Mouse (Mus musculus): Measurements from ENCODE around the gene Zdhhc3.

The Zdhhc3 gene

GRCm38 (mm10) chr9:123113931-123114330 is 926 bp upstream of the Zdhhc3 start:
- no peak for DNase-seq

GRCm38 (mm10) chr9:123111751-123112221 is 1.2 kb downstream of the Zdhhc3 start:
- DNase-seq: no peak

GRCm38 (mm10) chr9:123109188-123109587 is 3.8 kb downstream of the Zdhhc3 start:
- no peak for DNase-seq

- no peak for DNase-seq
Measured at GRCm38 (mm10) chr9:123107186-123107585, 5.8 kb downstream of the Zdhhc3 start.

- DNase-seq: no peak
Measured at GRCm38 (mm10) chr9:123104362-123104761, 8.6 kb downstream of the Zdhhc3 start.

GRCm38 (mm10) chr9:123103425-123103824 is 9.6 kb downstream of the Zdhhc3 start:
- DNase-seq: no peak

GRCm38 (mm10) chr9:123099631-123100455 is 13.2 kb downstream of the Zdhhc3 start:
- no peak for DNase-seq

GRCm38 (mm10) chr9:123090844-123091243 is 22.2 kb downstream of the Zdhhc3 start:
- DNase-seq: no peak

GRCm38 (mm10) chr9:123087558-123087957 is 25.4 kb downstream of the Zdhhc3 start:
- no peak for DNase-seq

GRCm38 (mm10) chr9:123085373-123085772 is 27.6 kb downstream of the Zdhhc3 start:
- DNase-seq: no peak

GRCm38 (mm10) chr9:123080796-123081195 is 32.2 kb downstream of the Zdhhc3 start:
- DNase-seq: no peak

- DNase-seq: peak; percentile 33
Measured at GRCm38 (mm10) chr9:123080355-123080754, 32.6 kb downstream of the Zdhhc3 start.

- DNase-seq: no peak
Measured at GRCm38 (mm10) chr9:123079149-123079548, 33.9 kb downstream of the Zdhhc3 start.

- no peak for DNase-seq
Measured at GRCm38 (mm10) chr9:123060172-123060571, 52.8 kb downstream of the Zdhhc3 start.

GRCm38 (mm10) chr9:123058724-123059292 is 54.2 kb downstream of the Zdhhc3 start:
- no peak for DNase-seq

- DNase-seq: no peak
Measured at GRCm38 (mm10) chr9:123047665-123048064, 65.3 kb downstream of the Zdhhc3 start.

- DNase-seq: no peak
Measured at GRCm38 (mm10) chr9:123034426-123034825, 78.6 kb downstream of the Zdhhc3 start, which contains the start of gene Tgm4. Gene Tgm4 (plus strand): TSS chr9:123034726.

- DNase-seq: no peak
Measured at GRCm38 (mm10) chr9:123031496-123032246, 81.3 kb downstream of the Zdhhc3 start.

- DNase-seq: no peak
Measured at GRCm38 (mm10) chr9:123024201-123024600, 88.8 kb downstream of the Zdhhc3 start.

GRCm38 (mm10) chr9:123021636-123022379 is 91.2 kb downstream of the Zdhhc3 start:
- no peak for DNase-seq

GRCm38 (mm10) chr9:123020995-123021631 is 91.9 kb downstream of the Zdhhc3 start, which contains the start of gene Tmem42:
Gene Tmem42 (plus strand): TSS chr9:123021326.
- DNase-seq: peak; percentile 89

All from right cerebral cortex, adult 18-20 months (tissue).